Mouse (Mus musculus) embryonic facial prominence, embryonic 14.5 days (tissue): ENCODE results near the gene H2afj. TPM values are rescaled to one million over a fixed set of nuclear protein-coding genes. Genes with fewer than 3 reads are reported as not detected.
A peak's percentile ranks its signal among the peaks of the same experiment; 100 is the strongest.

ENCODE experiments used
- ATAC-seq: fragments of 200-750 bp; cut with Nextera tagmentation; 2 replicates; pipeline ENCODE4 v1.8.0; 2017; ENCODE audit warnings: low read depth, moderate number of reproducible peaks, moderate TSS enrichment
- DNase-seq: peaks from one replicate; pipeline ENCODE4 v3.0.0-alpha.2; 2015; ENCODE audit warnings: low spot score
- H3K27ac ChIP-seq: fragments of 300-500 bp; sonication (generic); replicated peaks from 2 replicates; pipeline ENCODE4 v1.5.1; 2014; ENCODE audit warnings: low read depth, mild to moderate bottlenecking, low read length, moderate library complexity
- H3K27me3 ChIP-seq: fragments of 300-500 bp; sonication (generic); replicated peaks from 2 replicates; pipeline ENCODE4 v1.6.1; 2014; ENCODE audit warnings: low read length; ENCODE audit not compliant: control insufficient read depth, insufficient read depth
- H3K36me3 ChIP-seq: fragments of 300-500 bp; sonication (generic); 2 replicates; pipeline ENCODE4 v1.6.1; 2014; ENCODE audit warnings: low read length, mixed read lengths; ENCODE audit not compliant: control insufficient read depth, insufficient read depth
- H3K4me1 ChIP-seq: fragments of 300-500 bp; sonication (generic); 2 replicates; pipeline ENCODE4 v1.6.1; 2014; ENCODE audit warnings: antibody characterized with exemption, low read length; ENCODE audit not compliant: control insufficient read depth, insufficient read depth
- H3K4me2 ChIP-seq: fragments of 300-500 bp; sonication (generic); 2 replicates; pipeline ENCODE4 v1.6.1; 2014; ENCODE audit warnings: low read depth, mild to moderate bottlenecking, low read length, moderate library complexity, mixed read lengths
- H3K4me3 ChIP-seq: fragments of 300-500 bp; sonication (generic); 2 replicates; pipeline ENCODE4 v1.5.1; 2014; ENCODE audit warnings: low read depth, mild to moderate bottlenecking, low read length
- H3K9ac ChIP-seq: fragments of 300-500 bp; sonication (generic); 2 replicates; pipeline ENCODE4 v1.6.1; 2014; ENCODE audit warnings: low read depth, mild to moderate bottlenecking, low read length, moderate library complexity, mixed read lengths
- H3K9me3 ChIP-seq: fragments of 300-500 bp; sonication (generic); 2 replicates; pipeline ENCODE4 v1.6.1; 2016; ENCODE audit warnings: low read length; ENCODE audit not compliant: control insufficient read depth
- WGBS: fragments of 180-500 bp; shearing (Covaris S2); extraction: QIAGEN DNeasy Blood & Tissue Kit; methylation state at CpG from one replicate; pipeline ENCODE4 v1.1.7; 2014; 5-methylcytosine and 5-hydroxymethylcytosine counted together
- polyA plus RNA-seq: library from polyadenylated mRNA; unstranded; fragments of >200 nt; fragmentation: Nextera tagmentation; extraction: Ambion mirVana; gene quantifications from 2 replicates; pipeline ENCODE4 v1.2.1, GENCODE M21; 2014

H2afj gene
- polyA plus RNA-seq, 1 experiment from 2014 or later, result 98.2 TPM

DNA sequence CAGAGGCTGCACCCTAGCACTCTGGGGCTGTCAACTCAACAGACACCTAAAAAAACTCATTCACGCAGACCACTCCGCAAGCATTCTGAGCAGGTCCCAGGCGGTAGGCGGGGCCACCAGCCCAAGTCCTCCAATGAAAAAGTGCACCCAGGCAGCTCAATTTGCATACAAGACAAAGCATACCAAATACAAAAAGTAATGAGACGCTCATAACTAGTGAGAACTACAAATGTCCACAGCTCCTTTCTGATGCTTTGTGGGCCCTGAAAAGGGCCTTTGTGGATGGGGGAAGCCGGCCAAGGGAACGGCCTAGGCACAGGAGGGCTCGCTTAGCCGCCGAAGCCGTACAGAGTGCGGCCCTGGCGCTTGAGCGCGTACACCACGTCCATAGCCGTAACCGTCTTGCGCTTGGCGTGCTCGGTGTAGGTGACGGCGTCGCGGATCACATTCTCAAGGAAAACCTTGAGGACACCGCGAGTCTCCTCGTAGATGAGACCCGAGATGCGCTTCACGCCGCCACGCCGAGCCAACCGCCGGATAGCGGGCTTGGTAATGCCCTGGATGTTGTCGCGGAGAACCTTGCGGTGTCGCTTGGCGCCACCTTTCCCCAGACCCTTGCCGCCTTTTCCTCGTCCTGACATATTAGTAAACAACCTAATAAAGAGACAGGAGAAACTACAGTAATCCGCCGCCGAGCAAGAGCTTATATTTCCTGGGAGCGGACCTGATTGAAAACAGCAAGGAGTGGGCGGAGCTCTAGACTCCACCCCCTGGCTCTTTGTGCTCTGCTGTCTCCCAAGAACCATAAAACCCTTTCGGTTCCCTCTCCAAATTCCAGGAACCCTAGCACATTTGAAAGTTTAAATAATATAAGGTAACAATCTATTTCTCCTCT is 4.1 kb upstream of the H2afj start, which contains the start of gene Hist4h4:
Gene Hist4h4 (minus strand): TSS at position 677 of the 895 bp plus-strand sequence.
- peak; percentile 97 for DNase-seq
- no peaks in the 10 kb centered on the region for H3K27me3 ChIP-seq
- peaks cover 18% of the 10 kb centered on the region for H3K4me1 ChIP-seq
- no peaks in the 10 kb centered on the region for H3K36me3 ChIP-seq
- peak; percentile 80 for ATAC-seq
- H3K9ac ChIP-seq, result peak within 1 kb of the TSS; percentile 93
- H3K4me3 ChIP-seq, result peak within 1 kb of the TSS; percentile 67
- H3K9me3 ChIP-seq, result no peaks in the 10 kb centered on the region
- peak within 1 kb of the TSS; percentile 78 for H3K4me2 ChIP-seq
- under 1% methylated on average over 50 of the region's 50 CpGs for whole genome bisulfite sequencing
- peak within 1 kb of the TSS; percentile 100 for H3K27ac ChIP-seq

DNA sequence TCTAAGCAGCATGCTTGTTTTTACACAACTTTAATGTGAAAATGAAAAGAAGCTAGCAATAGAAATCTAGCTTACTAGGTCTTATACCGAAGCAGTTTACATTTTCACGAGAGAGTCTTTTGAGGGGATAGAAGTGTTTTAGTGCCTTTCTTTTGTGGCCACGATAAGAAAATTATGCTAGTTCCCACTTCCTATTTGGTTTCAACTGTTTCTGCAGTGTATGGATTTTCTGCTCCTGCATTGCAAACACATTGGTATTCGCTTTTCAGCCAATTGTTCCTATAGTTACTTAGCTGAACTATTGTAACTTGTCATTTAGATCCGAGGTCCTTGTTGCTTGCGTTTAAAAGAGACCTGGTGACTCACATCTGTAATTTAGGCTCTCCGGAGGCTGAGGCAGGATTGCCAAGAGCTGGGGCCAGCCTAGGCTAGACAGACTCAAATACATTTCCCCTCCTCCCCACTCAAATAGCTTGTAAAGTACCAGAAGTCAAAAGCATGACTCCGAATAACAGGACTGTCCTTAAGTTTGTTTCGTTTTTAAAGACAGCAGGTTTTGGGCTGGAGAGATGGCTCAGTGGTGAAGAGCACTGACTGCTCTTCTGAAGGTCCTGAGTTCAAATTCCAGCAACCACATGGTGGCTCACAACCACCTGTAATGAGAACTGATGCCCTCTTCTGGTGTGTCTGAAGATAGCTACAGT is 3.2 kb upstream of the H2afj start:
- peak overlapping the region; percentile 93 for H3K9ac ChIP-seq
- H3K36me3 ChIP-seq, result no peaks in the 10 kb centered on the region
- no peaks in the 10 kb centered on the region for H3K9me3 ChIP-seq
- DNase-seq (peak; percentile 45), ATAC-seq (no peak)
- H3K4me2 ChIP-seq, result peak overlapping the region; percentile 78
- peak overlapping the region; percentile 67 for H3K4me3 ChIP-seq
- H3K4me1 ChIP-seq, result peaks cover 26% of the 10 kb centered on the region
- H3K27me3 ChIP-seq, result no peaks in the 10 kb centered on the region
- peak overlapping the region; percentile 100 for H3K27ac ChIP-seq
- WGBS, result 28% methylated on average over 9 of the region's 9 CpGs

DNA sequence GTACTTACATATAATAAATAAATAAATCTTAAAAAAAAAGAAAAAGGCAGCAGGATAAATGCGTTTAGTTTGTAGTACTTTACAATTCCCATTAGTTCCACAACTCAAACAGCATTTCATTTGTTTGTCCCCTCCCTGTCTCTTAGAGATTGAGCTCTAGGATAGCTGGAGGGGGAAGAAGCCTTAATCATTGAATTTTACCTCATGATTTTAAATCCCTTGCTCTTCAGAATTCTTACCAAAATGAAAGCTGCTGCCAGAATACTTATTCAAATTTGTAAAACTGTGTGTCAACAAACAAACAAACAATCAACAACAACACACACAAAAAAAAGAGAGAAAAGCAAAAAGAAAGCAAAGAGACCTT is 2.7 kb upstream of the H2afj start:
- H3K4me2 ChIP-seq, result peak overlapping the region; percentile 78

DNA sequence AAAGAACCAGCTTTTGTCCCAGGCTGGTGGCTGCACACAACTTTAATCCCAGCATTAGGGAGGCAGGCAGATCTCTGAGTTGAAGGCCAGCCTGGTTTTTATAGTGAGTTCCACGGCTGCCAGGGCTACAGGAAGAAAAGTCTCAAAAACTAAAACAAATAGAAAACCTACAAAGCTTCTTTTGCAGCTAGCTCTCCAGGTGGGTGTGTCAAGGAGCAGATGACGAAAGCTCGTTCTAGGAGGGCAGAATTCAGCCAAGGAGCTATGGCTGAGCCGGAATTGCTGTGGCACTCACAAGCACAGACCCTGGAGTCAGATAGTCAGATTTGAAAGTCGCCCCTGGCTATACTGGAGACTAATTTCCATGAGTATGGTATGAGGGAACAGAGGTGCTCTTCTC is 1.2 kb upstream of the H2afj start:
- H3K4me2 ChIP-seq, result peak overlapping the region; percentile 95; the same call in 1 of the 2 replicates
- 62% methylated on average over 5 of the region's 5 CpGs for WGBS
- peak overlapping the region; percentile 78; the same call in 1 of the 2 replicates for H3K4me3 ChIP-seq
- peak overlapping the region; percentile 18; the same call in 1 of the 2 replicates for H3K27ac ChIP-seq
- ATAC-seq, result no peak
- H3K9me3 ChIP-seq, result no peaks in the 10 kb centered on the region
- no peak overlapping the region for H3K9ac ChIP-seq
- H3K36me3 ChIP-seq, result no peaks in the 10 kb centered on the region
- peaks cover 26% of the 10 kb centered on the region for H3K4me1 ChIP-seq
- no peaks in the 10 kb centered on the region for H3K27me3 ChIP-seq
- no peak for DNase-seq

More for the DNA sequence above, 2.7 kb upstream of the H2afj start:
- ATAC-seq (no peak), DNase-seq (no peak)
- H3K4me1 ChIP-seq, result peaks cover 26% of the 10 kb centered on the region
- no peak overlapping the region for H3K4me3 ChIP-seq
- H3K27ac ChIP-seq, result peak overlapping the region; percentile 100
- 86% methylated on average over 1 of the region's 1 CpGs for WGBS
- H3K36me3 ChIP-seq, result no peaks in the 10 kb centered on the region
- H3K9ac ChIP-seq, result no peak overlapping the region
- H3K27me3 ChIP-seq, result no peaks in the 10 kb centered on the region
- H3K9me3 ChIP-seq, result no peaks in the 10 kb centered on the region

DNA sequence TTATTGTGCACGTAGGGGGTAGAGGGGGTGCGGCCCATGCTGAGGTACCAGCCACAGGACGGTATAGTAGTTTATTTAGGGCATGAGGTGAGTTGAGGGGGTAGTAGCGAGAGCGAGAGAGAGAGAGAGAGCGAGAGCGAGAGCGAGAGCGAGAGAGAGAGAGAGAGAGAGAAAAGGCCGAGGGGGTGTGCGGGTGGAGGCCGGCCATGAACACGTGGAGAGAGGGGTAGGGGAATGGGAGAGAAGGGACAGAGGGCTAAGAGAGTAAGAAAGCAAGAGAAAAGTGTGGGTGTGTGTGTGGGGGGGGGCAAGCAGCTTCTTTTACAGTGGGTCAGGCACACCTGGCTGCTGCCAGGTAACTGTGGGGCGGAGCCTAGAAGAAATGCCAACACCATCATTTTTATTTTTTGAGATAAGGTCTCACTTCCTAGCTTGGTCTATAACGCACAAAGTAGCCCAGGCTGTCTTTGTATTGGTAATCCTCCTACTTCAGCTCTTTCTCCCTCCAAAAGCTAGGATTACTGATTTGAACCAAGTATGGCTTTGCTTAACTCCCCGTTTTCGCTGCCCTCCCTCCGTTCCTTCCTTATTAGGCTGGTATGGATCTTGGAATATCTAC is 540 bp upstream of the H2afj start:
- H3K4me3 ChIP-seq, result peak overlapping the region; percentile 78
- 31% methylated on average over 18 of the region's 18 CpGs for WGBS
- no peaks in the 10 kb centered on the region for H3K27me3 ChIP-seq
- peak overlapping the region; percentile 53 for H3K9ac ChIP-seq
- H3K9me3 ChIP-seq, result no peaks in the 10 kb centered on the region
- peaks cover 26% of the 10 kb centered on the region for H3K4me1 ChIP-seq
- DNase-seq, result no peak
- peak overlapping the region; percentile 95 for H3K4me2 ChIP-seq
- H3K36me3 ChIP-seq, result peaks cover 7% of the 10 kb centered on the region
- peak overlapping the region; percentile 74 for H3K27ac ChIP-seq
- ATAC-seq, result no peak

DNA sequence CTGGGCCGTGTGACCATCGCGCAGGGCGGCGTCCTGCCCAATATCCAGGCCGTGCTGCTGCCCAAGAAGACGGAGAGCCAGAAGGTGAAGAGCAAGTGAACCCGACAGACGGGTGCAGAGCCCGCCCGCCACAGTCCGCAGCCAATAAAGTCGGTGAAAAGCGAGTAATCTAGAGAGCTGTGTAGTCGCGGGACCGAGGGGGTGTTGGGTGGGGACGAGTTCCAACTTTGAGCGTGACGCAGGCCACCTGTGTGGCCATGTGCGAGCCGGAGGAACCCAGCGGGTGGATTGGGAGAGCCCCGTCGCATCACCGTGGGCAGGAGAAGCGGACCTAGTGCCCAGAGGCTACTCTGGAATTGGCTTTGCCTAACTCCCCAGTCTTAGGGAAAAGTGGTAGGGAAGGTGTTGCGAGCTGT is 595 bp downstream of the H2afj start:
- Histone ChIP-seq H3K27ac (0 out of 2 replicates have a peak overlapping the region, but pooled peaks have one; percentile 12), H3K4me1 (peaks cover 17% of the 10 kb centered on the region), H3K4me3 (peak overlapping the region; percentile 78), H3K36me3 (peaks cover 17% of the 10 kb centered on the region), H3K4me2 (peak overlapping the region; percentile 95), H3K9me3 (no peaks in the 10 kb centered on the region), H3K27me3 (no peaks in the 10 kb centered on the region), H3K9ac (peak overlapping the region; percentile 73)
- ATAC-seq (0 out of 2 replicates have a peak, but pooled peaks have one; percentile 6), DNase-seq (no peak)
- WGBS, result under 1% methylated on average over 26 of the region's 28 CpGs

DNA sequence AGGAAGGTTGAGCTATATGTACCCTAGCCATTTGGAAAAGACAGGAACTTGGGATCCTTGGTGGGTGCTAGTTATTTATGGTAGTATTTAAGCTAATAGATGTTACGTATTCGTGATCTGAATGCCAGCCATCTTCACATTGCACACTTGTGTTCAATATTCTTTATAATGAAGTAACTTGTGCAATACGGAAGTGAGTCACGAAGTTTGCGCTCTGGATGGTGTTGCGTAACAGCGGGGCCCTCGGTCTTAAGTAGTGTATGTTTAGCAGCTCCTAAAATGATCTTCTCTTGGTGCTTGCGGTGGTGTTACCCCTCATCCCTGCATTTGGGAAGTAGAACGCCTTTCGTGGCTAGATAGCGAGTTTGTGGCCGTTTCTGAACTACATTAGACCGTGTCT is 1.0 kb downstream of the H2afj start:
- Histone ChIP-seq H3K36me3 (peaks cover 21% of the 10 kb centered on the region), H3K9me3 (no peaks in the 10 kb centered on the region), H3K4me1 (peaks cover 16% of the 10 kb centered on the region), H3K9ac (peak overlapping the region; percentile 73), H3K27ac (no peak overlapping the region), H3K4me2 (peak overlapping the region; percentile 95), H3K4me3 (peak overlapping the region; percentile 78), H3K27me3 (no peaks in the 10 kb centered on the region)
- WGBS, result 28% methylated on average over 14 of the region's 14 CpGs
- peak; percentile 72 for DNase-seq
- ATAC-seq, result no peak

DNA sequence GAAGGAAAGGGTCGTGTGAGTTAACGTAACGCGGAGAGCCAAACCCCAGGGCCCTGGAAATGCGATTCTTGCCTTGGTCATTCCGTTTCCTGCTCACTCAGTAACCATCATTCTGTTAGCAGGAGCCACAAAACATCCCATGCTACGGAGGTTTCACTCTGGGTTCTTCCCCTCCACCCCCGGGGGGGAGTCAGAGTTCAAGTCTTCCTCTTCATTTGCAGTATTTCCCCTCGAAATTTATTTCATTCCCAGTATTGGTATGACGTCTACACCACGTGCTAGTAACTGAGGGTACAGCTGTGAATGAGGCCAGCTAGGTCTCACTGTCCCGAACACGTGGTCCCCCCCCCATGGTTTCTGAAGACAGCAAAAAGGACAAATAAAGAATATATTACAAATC is 1.6 kb downstream of the H2afj start:
- H3K9ac ChIP-seq, result peak overlapping the region; percentile 73; the same call in 1 of the 2 replicates
- WGBS, result 62% methylated on average over 13 of the region's 13 CpGs
- ATAC-seq, result no peak

More for the DNA sequence above, 1.6 kb downstream of the H2afj start:
- Histone ChIP-seq H3K9me3 (no peaks in the 10 kb centered on the region), H3K4me3 (peak overlapping the region; percentile 78), H3K4me1 (peaks cover 16% of the 10 kb centered on the region), H3K36me3 (peaks cover 27% of the 10 kb centered on the region), H3K27me3 (no peaks in the 10 kb centered on the region), H3K27ac (no peak overlapping the region), H3K4me2 (peak overlapping the region; percentile 95)
- DNase-seq, result no peak
